Mouse (Mus musculus): Measurements from ENCODE around the gene Trpv5.

Trpv5 gene

DNA sequence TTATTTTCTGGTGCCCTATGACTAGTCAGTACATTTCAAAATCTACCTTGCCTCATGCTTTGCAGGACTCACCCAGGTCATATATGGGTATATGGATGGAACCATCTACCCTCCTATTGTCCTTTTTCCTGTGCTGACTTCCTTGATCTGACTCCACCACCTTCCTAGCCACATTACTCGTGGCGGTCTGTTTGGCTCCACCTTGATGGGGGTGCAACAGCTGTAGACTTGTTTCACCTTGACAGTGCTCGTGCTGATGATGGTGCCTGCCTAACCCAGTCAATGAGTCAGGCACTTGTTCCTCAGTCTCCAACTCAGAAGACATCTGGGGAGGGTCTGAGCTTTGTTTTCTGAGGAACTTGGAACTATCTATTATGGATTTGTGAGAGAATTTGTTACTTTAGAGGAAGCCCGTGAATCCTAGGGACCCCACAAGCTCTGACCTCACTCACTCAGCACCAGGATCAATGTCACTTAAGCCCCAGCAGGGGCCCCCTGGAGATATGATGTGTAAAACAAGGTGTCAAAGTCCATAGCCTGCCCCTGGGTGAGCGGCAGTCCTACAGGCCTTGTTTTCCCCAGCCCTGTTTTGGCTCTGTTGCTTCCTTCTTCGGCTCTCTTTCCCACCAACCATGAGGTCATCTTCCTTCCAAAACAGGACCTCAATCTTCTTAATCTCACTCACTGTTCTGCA is 39.2 kb downstream of the Trpv5 start:
- no peak for DNase-seq (ENCODE audit: low read depth, low spot score)

GRCm38 (mm10) chr6:41640449-41640848 is 40.1 kb downstream of the Trpv5 start:
- DNase-seq (ENCODE audit: low read depth, low spot score): no peak

DNA sequence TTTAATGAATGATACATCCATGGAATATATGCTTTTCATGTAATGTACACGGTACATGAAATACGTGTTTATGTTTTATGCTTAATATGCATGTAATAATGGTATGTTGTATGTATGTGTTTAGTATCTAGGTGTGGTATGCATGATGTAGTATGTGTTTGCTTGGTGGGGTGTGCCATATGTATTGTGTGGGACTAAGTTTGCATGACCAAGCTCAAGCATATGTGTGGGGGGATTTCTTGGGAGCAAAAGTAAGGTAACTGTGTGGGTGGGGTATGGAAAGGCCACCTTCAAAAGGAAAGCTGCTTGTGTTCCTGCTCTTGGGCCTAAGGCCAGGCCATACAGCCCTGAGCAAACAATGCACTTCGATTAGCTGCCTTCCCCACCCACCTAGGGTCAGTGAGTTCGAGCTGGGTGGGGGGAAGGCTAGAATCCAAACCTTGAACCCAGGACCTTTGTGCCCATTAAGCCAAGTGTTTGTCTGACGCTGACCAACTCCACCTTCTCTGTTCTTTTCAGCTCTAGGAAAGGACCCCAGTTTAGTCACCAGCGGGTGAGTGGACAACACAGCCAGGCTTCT is 42.6 kb downstream of the Trpv5 start:
- DNase-seq (ENCODE audit: low read depth, low spot score): no peak

GRCm38 (mm10) chr6:41637393-41637792 is 43.2 kb downstream of the Trpv5 start:
- no peak for DNase-seq (ENCODE audit: low read depth, low spot score)

DNA sequence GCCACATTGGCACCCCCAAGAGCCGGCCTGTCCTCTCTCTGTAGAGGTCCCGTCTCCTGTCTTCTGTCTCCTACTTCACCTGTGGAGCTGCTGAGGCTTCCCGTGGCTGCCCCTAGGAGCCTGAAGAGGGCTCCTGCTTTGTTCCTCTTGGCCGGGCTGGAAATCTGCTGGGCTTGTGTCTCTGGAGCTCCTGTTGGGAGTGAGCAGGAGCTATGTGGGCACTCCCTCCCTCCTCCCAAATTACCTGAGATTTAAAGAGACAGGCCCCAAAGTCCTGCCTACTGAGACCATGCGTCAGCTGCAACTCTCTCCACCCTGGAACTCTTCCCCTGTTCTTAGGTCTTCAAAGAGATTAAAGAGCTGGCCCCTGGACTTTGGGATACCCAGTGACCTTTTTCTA is 44.4 kb downstream of the Trpv5 start, which contains the start of gene Trpv6:
TSS of gene Trpv6 (minus strand) at position 228 of the 400 bp plus-strand sequence.
- no peak for DNase-seq (ENCODE audit: low read depth, low spot score)

DNA sequence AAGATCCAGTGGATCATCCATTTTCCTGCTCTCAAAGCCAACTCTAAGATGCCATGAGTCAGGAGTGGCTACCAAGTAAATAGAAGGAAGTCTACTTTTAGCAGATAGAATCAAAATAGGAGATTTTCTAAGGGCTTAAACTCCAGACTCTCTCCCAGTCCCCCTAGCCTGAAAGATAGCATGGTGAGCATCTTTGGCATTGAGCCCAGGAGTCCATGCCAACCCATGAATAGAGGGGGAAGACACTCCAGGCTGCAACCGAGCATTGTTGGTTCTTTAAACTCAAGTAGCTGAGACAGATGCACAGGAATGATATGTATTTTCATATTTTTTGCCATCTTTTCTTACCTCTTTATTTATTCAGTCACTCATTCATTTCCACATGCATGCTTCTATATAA is 45.4 kb downstream of the Trpv5 start:
- no peak for DNase-seq (ENCODE audit: low read depth, low spot score)

- no peak for DNase-seq (ENCODE audit: low read depth, low spot score)
Observed at GRCm38 (mm10) chr6:41631549-41631948, 49.0 kb downstream of the Trpv5 start.

GRCm38 (mm10) chr6:41630791-41631190 is 49.8 kb downstream of the Trpv5 start:
- peak; percentile 18 for DNase-seq (ENCODE audit: low read depth, low spot score)

DNA sequence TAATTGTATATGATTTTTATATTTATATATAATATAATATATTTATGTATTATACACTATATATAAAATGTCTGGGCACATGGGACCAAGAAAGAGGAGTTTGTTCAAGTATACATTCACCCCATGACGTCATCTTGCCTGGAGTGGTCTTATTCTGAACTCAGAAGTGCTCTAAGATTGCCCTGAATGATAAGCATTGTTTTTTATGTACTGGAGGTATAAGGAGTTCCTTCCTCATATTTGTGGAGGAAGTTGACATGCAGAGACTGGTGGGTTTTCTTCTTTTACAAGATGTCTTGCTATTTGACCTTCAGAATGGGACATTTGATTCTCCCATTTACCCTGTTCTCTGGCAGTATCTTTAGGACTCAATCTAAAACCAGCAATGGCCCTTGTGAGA is 52.4 kb downstream of the Trpv5 start:
- no peak for DNase-seq (ENCODE audit: low read depth, low spot score)

GRCm38 (mm10) chr6:41622661-41623060 is 57.9 kb downstream of the Trpv5 start:
- DNase-seq (ENCODE audit: low read depth, low spot score): peak; percentile 34

GRCm38 (mm10) chr6:41621241-41621990 is 59.2 kb downstream of the Trpv5 start:
- DNase-seq (ENCODE audit: low read depth, low spot score): no peak

DNA sequence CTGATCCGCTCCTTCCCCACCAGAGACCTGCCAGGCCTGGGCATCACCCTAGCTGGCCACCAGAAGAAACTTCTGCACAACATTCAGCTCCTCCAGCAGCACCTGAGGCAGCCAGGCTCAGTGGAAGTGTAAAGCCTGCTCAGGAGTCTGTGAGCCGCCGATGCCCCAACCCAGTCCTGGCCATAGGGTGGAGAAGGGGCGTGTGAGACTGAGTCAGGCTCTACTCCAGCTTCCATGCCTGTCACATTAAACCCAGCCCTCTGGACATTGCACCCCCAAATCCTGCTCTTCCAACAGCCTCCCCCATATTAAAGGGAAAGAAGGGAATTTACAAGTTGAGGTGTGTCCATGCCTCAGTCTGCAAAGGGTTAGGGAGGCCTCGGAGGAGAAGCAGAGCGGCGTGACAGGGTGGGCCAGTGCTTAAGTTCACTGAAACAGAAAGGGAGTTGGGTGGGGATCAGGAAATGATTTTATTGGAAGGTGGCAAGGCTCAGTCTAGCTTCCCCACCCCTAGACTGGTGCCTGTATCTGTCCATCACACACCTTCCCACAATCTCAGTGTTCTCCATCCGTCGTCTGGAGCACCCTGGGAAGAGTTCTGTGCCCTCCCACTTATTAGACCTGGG is 60.3 kb downstream of the Trpv5 start:
- DNase-seq (ENCODE audit: low read depth, low spot score): no peak

- DNase-seq (ENCODE audit: low read depth, low spot score): no peak
Observed at GRCm38 (mm10) chr6:41607637-41608036, 72.9 kb downstream of the Trpv5 start.

- DNase-seq (ENCODE audit: low read depth, low spot score): peak; percentile 9
Observed at GRCm38 (mm10) chr6:41606214-41606613, 74.4 kb downstream of the Trpv5 start.

GRCm38 (mm10) chr6:41605794-41606104 is 74.8 kb downstream of the Trpv5 start:
- DNase-seq (ENCODE audit: low read depth, low spot score): no peak

- DNase-seq (ENCODE audit: low read depth, low spot score): peak; percentile 61
Observed at GRCm38 (mm10) chr6:41605061-41605793, 75.3 kb downstream of the Trpv5 start, which contains the start of gene Ephb6. Gene Ephb6, plus strand, starts transcription at chr6:41605482.

DNA sequence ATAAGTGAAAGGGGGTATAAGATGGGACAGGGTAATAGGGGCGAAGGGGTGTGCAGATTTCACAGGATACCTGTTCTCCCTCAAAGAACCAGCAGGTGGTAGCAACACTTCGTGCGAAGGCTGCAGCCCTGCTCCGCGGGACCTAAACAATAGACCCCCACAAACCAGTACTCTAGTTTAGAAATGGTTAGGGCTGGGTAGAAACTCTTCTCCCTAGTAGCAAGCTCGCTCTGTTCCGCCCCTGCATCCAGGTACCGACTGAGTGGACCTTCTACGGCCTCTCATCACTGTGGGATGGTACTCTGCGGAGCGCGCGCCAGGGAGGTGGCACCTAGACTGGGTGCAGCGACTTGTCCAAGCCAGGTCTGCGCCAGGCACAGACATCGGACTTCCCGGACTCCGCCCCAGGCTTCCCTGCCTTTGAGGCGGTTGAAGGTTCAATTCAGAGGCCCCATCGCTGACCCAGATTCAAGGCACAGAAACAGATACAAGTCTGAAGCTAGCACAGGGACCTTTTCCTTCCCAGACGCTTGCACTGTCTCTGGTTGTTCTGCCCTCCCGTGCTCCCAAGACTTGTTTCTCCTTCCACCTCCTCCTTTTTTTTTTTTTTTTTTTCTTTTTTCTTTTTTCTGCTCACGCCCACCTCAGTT is 76.0 kb downstream of the Trpv5 start:
- DNase-seq (ENCODE audit: low read depth, low spot score): peak; percentile 36

Measured in 3T3-L1 (cell line).